Mouse (Mus musculus) lung, adult 2 months (tissue): ENCODE measurements around the gene Mbnl1.

Experiments used
- CTCF ChIP-seq: fragments of 200-500 bp; IDR thresholded peaks from 2 replicates; pipeline ENCODE4 v1.5.1; 2011; ENCODE audit warnings: mild to moderate bottlenecking, low read length, control low read depth; ENCODE audit not compliant: insufficient read depth
- POLR2A ChIP-seq: fragments of 200-500 bp; IDR thresholded peaks from 2 replicates; pipeline ENCODE4 v1.6.1; 2011; ENCODE audit warnings: low read depth, mild to moderate bottlenecking, control low read depth, low read length, borderline replicate concordance; ENCODE audit errors: extremely low read depth

- TF ChIP-seq CTCF: no peak
- no peak for TF ChIP-seq POLR2A
These were observed 35.3 kb downstream of the Mbnl1 start for GRCm38 (mm10) chr3:60507979-60508378.
